Mouse (Mus musculus) lung, adult 2 months (tissue): ENCODE results near the gene Farsa.

ENCODE experiments used
- CTCF ChIP-seq: fragments of 200-500 bp; IDR thresholded peaks from 2 replicates; pipeline ENCODE4 v1.5.1; 2011; ENCODE audit warnings: mild to moderate bottlenecking, low read length, control low read depth; ENCODE audit not compliant: insufficient read depth
- POLR2A ChIP-seq: fragments of 200-500 bp; IDR thresholded peaks from 2 replicates; pipeline ENCODE4 v1.6.1; 2011; ENCODE audit warnings: low read depth, mild to moderate bottlenecking, control low read depth, low read length, borderline replicate concordance; ENCODE audit errors: extremely low read depth

DNA sequence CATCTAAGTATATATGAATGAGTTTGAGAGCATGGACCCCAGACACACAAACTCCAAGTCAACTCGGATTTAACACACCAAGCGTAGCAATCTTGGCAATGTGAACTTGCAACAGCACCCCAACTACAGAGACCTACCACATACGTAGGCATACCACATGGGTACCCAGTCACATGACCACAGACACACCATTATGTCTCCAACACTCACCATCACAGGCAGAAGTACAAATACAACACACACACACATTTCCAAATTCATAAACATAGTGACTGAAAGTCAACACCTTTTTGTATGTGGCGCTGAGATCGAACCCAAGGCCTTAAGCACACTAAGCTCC lies 46.9 kb upstream of the Farsa start:
- TF ChIP-seq POLR2A (no peak), CTCF (no peak)
